Mouse (Mus musculus) liver, embryonic 15.5 days (tissue): ENCODE results near the gene Khdc3. TPM values are rescaled to one million over a fixed set of nuclear protein-coding genes. Genes with fewer than 3 reads are reported as not detected.
A peak's percentile ranks its signal among the peaks of the same experiment; 100 is the strongest.
"Not testable (repeated sequence)": the region's sequence is repeated elsewhere in the genome, so short reads cannot be mapped to it uniquely, and the experiment has no call there.

Experiments
- ATAC-seq: fragments of 200-750 bp; cut with Nextera tagmentation; 2 replicates; pipeline ENCODE4 v1.8.0; 2017; ENCODE audit warnings: moderate number of reproducible peaks, mild to moderate bottlenecking, moderate library complexity; ENCODE audit not compliant: insufficient read depth
- H3K27ac ChIP-seq: fragments of 300-500 bp; sonication (generic); replicated peaks from 2 replicates; pipeline ENCODE4 v1.5.1; 2015; ENCODE audit warnings: mild to moderate bottlenecking, inconsistent platforms
- H3K27me3 ChIP-seq: fragments of 300-500 bp; sonication (generic); 2 replicates; pipeline ENCODE4 v1.6.1; 2015; ENCODE audit warnings: mild to moderate bottlenecking, inconsistent platforms
- H3K36me3 ChIP-seq: fragments of 300-500 bp; sonication (generic); replicated peaks from 2 replicates; pipeline ENCODE4 v1.6.1; 2015; ENCODE audit warnings: moderate library complexity, mild to moderate bottlenecking, inconsistent platforms
- H3K4me1 ChIP-seq: fragments of 300-500 bp; sonication (generic); replicated peaks from 2 replicates; pipeline ENCODE4 v1.6.1; 2015; ENCODE audit warnings: inconsistent platforms
- H3K4me2 ChIP-seq: fragments of 300-500 bp; sonication (generic); 2 replicates; pipeline ENCODE4 v1.6.1; 2015; ENCODE audit warnings: moderate library complexity, mild to moderate bottlenecking, inconsistent platforms
- H3K4me3 ChIP-seq: fragments of 300-500 bp; sonication (generic); replicated peaks from 2 replicates; pipeline ENCODE4 v1.5.1; 2015; ENCODE audit warnings: mild to moderate bottlenecking, inconsistent platforms
- H3K9ac ChIP-seq: fragments of 300-500 bp; sonication (generic); 2 replicates; pipeline ENCODE4 v1.6.1; 2015; ENCODE audit warnings: moderate library complexity, mild to moderate bottlenecking, inconsistent platforms
- H3K9me3 ChIP-seq: fragments of 300-500 bp; sonication (generic); replicated peaks from 2 replicates; pipeline ENCODE4 v1.6.1; 2016; ENCODE audit warnings: inconsistent platforms
- WGBS: fragments of 180-500 bp; shearing (Covaris S2); methylation state at CpG from one replicate; pipeline ENCODE4 v1.1.7; 2015; ENCODE audit warnings: mixed read lengths; ENCODE audit not compliant: insufficient replicate concordance; 5-methylcytosine and 5-hydroxymethylcytosine counted together
- polyA plus RNA-seq: library from polyadenylated mRNA; unstranded; fragments of >200 nt; fragmentation: Nextera tagmentation; extraction: Ambion mirVana; gene quantifications from 2 replicates; pipeline ENCODE4 v1.2.1, GENCODE M21; 2015

The Khdc3 gene
- polyA plus RNA-seq = 0.05 TPM in 1 of 2 replicates, not detected in the other

DNA sequence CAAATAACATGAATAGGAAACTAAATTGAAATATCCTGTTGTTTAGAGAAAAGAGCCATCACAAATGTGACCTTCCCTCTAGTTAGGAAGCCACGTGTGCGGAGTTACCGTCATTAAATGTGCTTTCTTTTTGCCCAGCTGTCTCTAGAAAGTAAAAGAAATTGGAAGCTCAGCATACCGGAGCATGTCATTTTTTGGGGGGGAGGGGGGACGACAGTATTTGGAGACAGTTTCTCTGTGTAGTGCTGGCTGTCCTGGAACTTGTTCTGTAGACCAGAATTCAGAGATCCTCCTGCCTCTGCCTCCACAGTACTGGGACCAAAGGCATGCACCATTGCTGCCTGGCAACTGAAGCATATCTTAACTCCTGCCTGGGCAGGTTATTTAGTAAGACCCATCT is at the start of gene Khdc3:
Gene Khdc3, plus strand, starts transcription at position 301 of the 400 bp plus-strand sequence.
- 76% methylated on average over 5 of the region's 5 CpGs for WGBS
- peaks cover 8% of the 10 kb centered on the region for H3K4me1 ChIP-seq

GRCm38 (mm10) chr9:73055441-73055911 is 46.2 kb upstream of the Khdc3 start:
- H3K9ac ChIP-seq = no peak overlapping the region
- no peaks in the 10 kb centered on the region for H3K27me3 ChIP-seq
- ATAC-seq = no peak
- H3K36me3 ChIP-seq = no peaks in the 10 kb centered on the region
- H3K9me3 ChIP-seq = no peaks in the 10 kb centered on the region
- no peak overlapping the region for H3K4me2 ChIP-seq
- 56% methylated on average over 10 of the region's 10 CpGs for WGBS
- 0 out of 2 replicates have a peak, but pooled peaks cover 3% of the 10 kb centered on the region for H3K4me1 ChIP-seq
- no peak overlapping the region for H3K4me3 ChIP-seq
- no peak overlapping the region for H3K27ac ChIP-seq

More for the DNA sequence above, at the start of gene Khdc3:
- Histone ChIP-seq H3K4me2 (no peak within 1 kb of the TSS), H3K27ac (no peak within 1 kb of the TSS), H3K9me3 (no peaks in the 10 kb centered on the region), H3K36me3 (no peaks in the 10 kb centered on the region), H3K27me3 (peaks cover 46% of the 10 kb centered on the region), H3K4me3 (no peak within 1 kb of the TSS), H3K9ac (no peak within 1 kb of the TSS)
- no peak for ATAC-seq

GRCm38 (mm10) chr9:73059224-73059623 is 42.4 kb upstream of the Khdc3 start:
- H3K27ac ChIP-seq = no peak overlapping the region
- no peak overlapping the region for H3K4me2 ChIP-seq
- no peaks in the 10 kb centered on the region for H3K9me3 ChIP-seq
- ATAC-seq = no peak
- H3K4me3 ChIP-seq = no peak overlapping the region
- H3K4me1 ChIP-seq = no peaks in the 10 kb centered on the region
- H3K9ac ChIP-seq = no peak overlapping the region
- no peaks in the 10 kb centered on the region for H3K36me3 ChIP-seq
- 63% methylated on average over 4 of the region's 4 CpGs for WGBS
- no peaks in the 10 kb centered on the region for H3K27me3 ChIP-seq

- Histone ChIP-seq H3K36me3 (no peaks in the 10 kb centered on the region), H3K4me1 (peaks cover 16% of the 10 kb centered on the region), H3K4me3 (no peak overlapping the region), H3K27ac (no peak overlapping the region), H3K4me2 (no peak overlapping the region), H3K27me3 (no peaks in the 10 kb centered on the region), H3K9me3 (no peaks in the 10 kb centered on the region), H3K9ac (no peak overlapping the region)
- no peak for ATAC-seq
- WGBS = 62% methylated on average over 15 of the region's 15 CpGs
Observed at GRCm38 (mm10) chr9:73063621-73064290, 37.9 kb upstream of the Khdc3 start.

DNA sequence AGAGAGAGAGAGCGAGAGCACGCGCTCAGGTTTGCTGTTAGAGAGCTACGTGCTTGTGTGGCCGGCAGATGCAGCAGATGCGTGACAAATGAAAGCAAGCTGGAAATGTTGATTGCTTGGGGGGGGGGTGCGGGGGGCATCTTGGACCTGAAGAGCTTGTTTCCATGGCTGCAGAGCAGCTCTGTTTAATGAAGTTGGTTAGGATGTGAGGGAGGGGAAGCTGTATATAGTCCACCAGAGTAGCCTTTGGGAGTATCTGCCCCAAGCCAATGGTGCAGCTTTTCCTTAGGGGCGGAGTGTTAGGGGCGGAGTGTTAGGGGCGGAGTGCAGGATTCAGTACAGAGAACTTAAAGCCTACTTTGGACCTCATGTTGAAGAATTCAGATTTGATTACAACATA is 34.5 kb upstream of the Khdc3 start:
- no peaks in the 10 kb centered on the region for H3K27me3 ChIP-seq
- no peak for ATAC-seq
- H3K4me1 ChIP-seq = peaks cover 20% of the 10 kb centered on the region
- 0 out of 2 replicates have a peak overlapping the region, but pooled peaks have one; percentile 7 for H3K4me3 ChIP-seq
- H3K27ac ChIP-seq = no peak overlapping the region
- peak overlapping the region; percentile 33; the same call in 1 of the 2 replicates for H3K4me2 ChIP-seq
- H3K9ac ChIP-seq = no peak overlapping the region
- no peaks in the 10 kb centered on the region for H3K36me3 ChIP-seq
- H3K9me3 ChIP-seq = no peaks in the 10 kb centered on the region
- WGBS = 24% methylated on average over 10 of the region's 10 CpGs

- no peak overlapping the region for H3K4me3 ChIP-seq
- H3K36me3 ChIP-seq = no peaks in the 10 kb centered on the region
- H3K4me2 ChIP-seq = no peak overlapping the region
- WGBS = 19% methylated on average over 6 of the region's 6 CpGs
- no peaks in the 10 kb centered on the region for H3K9me3 ChIP-seq
- H3K4me1 ChIP-seq = peaks cover 20% of the 10 kb centered on the region
- no peaks in the 10 kb centered on the region for H3K27me3 ChIP-seq
- peak; percentile 31 for ATAC-seq
- no peak overlapping the region for H3K9ac ChIP-seq
- H3K27ac ChIP-seq = peak overlapping the region; percentile 51; the same call in 1 of the 2 replicates
Observed at GRCm38 (mm10) chr9:73068230-73068679, 33.4 kb upstream of the Khdc3 start.

GRCm38 (mm10) chr9:73068688-73069087 is 32.9 kb upstream of the Khdc3 start:
- Histone ChIP-seq H3K4me1 (peaks cover 20% of the 10 kb centered on the region), H3K27ac (no peak overlapping the region), H3K27me3 (no peaks in the 10 kb centered on the region), H3K4me2 (no peak overlapping the region), H3K9ac (no peak overlapping the region), H3K4me3 (no peak overlapping the region), H3K36me3 (no peaks in the 10 kb centered on the region), H3K9me3 (no peaks in the 10 kb centered on the region)
- no peak for ATAC-seq
- 24% methylated on average over 6 of the region's 6 CpGs for WGBS

DNA sequence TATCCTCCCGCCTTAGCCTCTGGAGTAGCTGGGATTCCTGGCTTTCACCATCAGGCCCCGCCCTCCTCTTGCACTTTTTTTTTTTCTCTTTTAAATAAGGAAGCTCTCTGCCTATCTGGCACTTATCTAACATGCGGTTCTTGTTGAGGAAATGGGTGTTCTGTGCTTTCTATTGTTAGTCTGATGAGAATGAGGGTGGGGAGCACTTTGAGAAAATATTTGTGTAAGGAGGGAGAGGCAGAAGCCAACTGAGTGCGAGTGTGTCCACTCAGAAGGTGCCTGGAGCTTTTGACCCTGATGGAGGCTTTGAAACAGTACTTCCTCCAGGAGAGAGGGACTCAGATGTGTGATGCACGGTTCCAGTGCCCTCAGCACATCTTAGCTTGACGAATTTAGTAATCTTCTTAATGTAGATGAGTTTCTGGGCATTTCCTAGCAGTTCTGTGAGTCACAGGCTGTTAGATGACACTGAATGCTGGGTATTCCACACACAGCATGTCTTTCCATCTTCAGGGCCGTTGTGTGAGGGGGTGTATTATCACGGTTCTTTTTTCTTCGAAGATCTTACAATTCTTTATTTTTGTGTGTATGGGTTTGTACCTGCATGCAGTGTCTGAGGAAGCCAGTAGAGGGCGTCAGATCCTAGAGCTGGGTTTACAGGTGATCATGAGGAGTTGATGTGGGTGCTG is 30.5 kb upstream of the Khdc3 start:
- 29% methylated on average over 10 of the region's 10 CpGs for WGBS
- Histone ChIP-seq H3K4me3 (no peak overlapping the region), H3K9me3 (no peaks in the 10 kb centered on the region), H3K36me3 (no peaks in the 10 kb centered on the region), H3K27ac (no peak overlapping the region), H3K4me1 (peaks cover 20% of the 10 kb centered on the region), H3K27me3 (no peaks in the 10 kb centered on the region), H3K4me2 (no peak overlapping the region), H3K9ac (no peak overlapping the region)
- no peak for ATAC-seq

GRCm38 (mm10) chr9:73072426-73072825 is 29.2 kb upstream of the Khdc3 start:
- no peak overlapping the region for H3K4me3 ChIP-seq
- H3K27me3 ChIP-seq = no peaks in the 10 kb centered on the region
- H3K36me3 ChIP-seq = no peaks in the 10 kb centered on the region
- no peak overlapping the region for H3K4me2 ChIP-seq
- no peak overlapping the region for H3K9ac ChIP-seq
- 36% methylated on average over 8 of the region's 8 CpGs for whole genome bisulfite sequencing
- H3K9me3 ChIP-seq = no peaks in the 10 kb centered on the region
- H3K27ac ChIP-seq = 0 out of 2 replicates have a peak overlapping the region, but pooled peaks have one; percentile 21
- H3K4me1 ChIP-seq = peaks cover 15% of the 10 kb centered on the region
- ATAC-seq = no peak

GRCm38 (mm10) chr9:73073169-73073568 is 28.5 kb upstream of the Khdc3 start:
- Histone ChIP-seq H3K4me3 (no peak overlapping the region), H3K36me3 (no peaks in the 10 kb centered on the region), H3K27me3 (no peaks in the 10 kb centered on the region), H3K4me1 (peaks cover 7% of the 10 kb centered on the region), H3K4me2 (no peak overlapping the region), H3K27ac (peak overlapping the region; percentile 21; the same call in 1 of the 2 replicates), H3K9ac (no peak overlapping the region), H3K9me3 (no peaks in the 10 kb centered on the region)
- 34% methylated on average over 5 of the region's 5 CpGs for WGBS
- ATAC-seq = no peak

DNA sequence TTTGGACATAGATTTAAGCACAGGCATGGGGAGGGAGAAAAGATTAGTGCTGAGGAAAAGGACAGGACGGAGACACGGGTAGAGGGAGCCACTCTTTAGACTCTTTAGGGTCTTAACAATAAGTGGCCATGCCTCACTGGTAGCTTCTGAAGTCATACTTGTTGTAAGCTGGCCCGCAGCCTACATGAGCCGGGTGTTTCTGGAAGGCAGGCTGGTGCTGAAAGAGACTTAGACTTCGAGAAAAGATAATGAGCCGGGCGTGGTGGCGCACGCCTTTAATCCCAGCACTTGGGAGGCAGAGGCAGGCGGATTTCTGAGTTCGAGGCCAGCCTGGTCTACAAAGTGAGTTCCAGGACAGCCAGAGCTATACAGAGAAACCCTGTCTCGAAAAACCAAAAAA is 22.3 kb upstream of the Khdc3 start:
- WGBS = 67% methylated on average over 11 of the region's 12 CpGs
- not testable (repeated sequence) for H3K9me3 ChIP-seq, H3K27ac ChIP-seq, H3K27me3 ChIP-seq, H3K4me3 ChIP-seq, H3K9ac ChIP-seq, H3K36me3 ChIP-seq, ATAC-seq, H3K4me1 ChIP-seq, H3K4me2 ChIP-seq
